In genomic region chr2:76326161-76326560, GRCm38 (mm10) we compare ENCODE assay signal across 24 mouse cellular contexts. TPM values are rescaled to one million over a fixed set of nuclear protein-coding genes. Genes with fewer than 3 reads are reported as not detected.
DNase-seq lines count a peak whose midpoint lies in the region; ATAC-seq lines count a peak whose summit lies in the region.
"Had no signal": no experiment of that assay in that cellular context is flagged by ENCODE, and none has a peak within 500 bp of the region (broad histone marks: within the 10 kb centered on the region; RNA-seq: fewer than 3 reads in every experiment).

No protein-coding gene starts in this region.

- H3K36me3 ChIP-seq in midbrain, embryonic 11.5 days (ENCODE audit: control insufficient read depth, insufficient read depth, low read length): no peaks in the 10 kb centered on the region
- no peaks in the 10 kb centered on the region for H3K36me3 ChIP-seq in midbrain, embryonic 10.5 days
- H3K36me3 ChIP-seq: G1E had no signal

- H3K4me3 ChIP-seq in midbrain, embryonic 11.5 days (ENCODE audit: low read depth, low read length): no peak overlapping the region
- no peak overlapping the region for H3K4me3 ChIP-seq in midbrain, embryonic 10.5 days

- DNase-seq in heart, adult 11 months: peak; percentile 60
- no peak for DNase-seq in heart, postnatal 25 days (ENCODE audit: low spot score)
- peak; percentile 64 for DNase-seq in midbrain, embryonic 11.5 days (ENCODE audit: low spot score, missing footprints)
- DNase-seq in midbrain, embryonic 10.5 days (ENCODE audit: low spot score): no peak
- DNase-seq: adrenal gland, adult 2 months; adrenal gland, adult 8-10 months; adrenal gland, postnatal 10 days; adrenal gland, postnatal 14 days; adrenal gland, postnatal 25 days; adrenal gland, postnatal 36 days; B cell, adult 2 months; cerebellum, adult 11 months; cerebellum, adult 11-12 months; cerebellum, adult 18-20 months had no signal

- ATAC-seq in midbrain, embryonic 11.5 days (ENCODE audit: low FRiP score): no peak
- ATAC-seq: activated CD4-positive, CD25-positive, alpha-beta regulatory T cell, adult 4 months; CD4-positive, CD25-positive, alpha-beta regulatory T cell, adult 4 months; Patski had no signal

- no peaks in the 10 kb centered on the region for H3K9me3 ChIP-seq in midbrain, embryonic 11.5 days (ENCODE audit: control insufficient read depth, low read length)
- no peaks in the 10 kb centered on the region for H3K9me3 ChIP-seq in midbrain, embryonic 10.5 days (replicated peaks)
- H3K9me3 ChIP-seq: G1E had no signal

- 90% methylated on average over 3 of the region's 3 CpGs for whole genome bisulfite sequencing in midbrain, embryonic 11.5 days
- 91% methylated on average over 3 of the region's 3 CpGs for WGBS in midbrain, embryonic 10.5 days

- no peak overlapping the region for H3K9ac ChIP-seq in midbrain, embryonic 11.5 days (ENCODE audit: low read length)

- H3K4me2 ChIP-seq in midbrain, embryonic 11.5 days: no peak overlapping the region

- peaks cover 5% of the 10 kb centered on the region; the same call in 1 of the 2 replicates for H3K4me1 ChIP-seq in midbrain, embryonic 11.5 days (ENCODE audit: control insufficient read depth, insufficient read depth, low read length)
- peaks cover 11% of the 10 kb centered on the region for H3K4me1 ChIP-seq in midbrain, embryonic 10.5 days

- H3K27me3 ChIP-seq in midbrain, embryonic 11.5 days (ENCODE audit: control insufficient read depth, insufficient read depth, low read length): no peaks in the 10 kb centered on the region
- no peaks in the 10 kb centered on the region for H3K27me3 ChIP-seq in midbrain, embryonic 10.5 days (ENCODE audit: low read depth, poor library complexity, severe bottlenecking)
- H3K27me3 ChIP-seq: CH12.LX had no signal

- H3K27ac ChIP-seq in midbrain, embryonic 11.5 days (ENCODE audit: low read depth, low read length): no peak overlapping the region
- no peak overlapping the region for H3K27ac ChIP-seq in midbrain, embryonic 10.5 days (replicated peaks)

- intact Hi-C loops in heart, postnatal 25 days (cut with DNase I): no loop called here

RNA-seq across cellular contexts. Expression of gene Pde11a, which starts 12.4 kb away (rescaled TPM):
- under 1 TPM; 0.22 to 0.31 TPM for total RNA-seq in heart, postnatal 25 days (2021)
- 0.12 TPM in 1 of 2 replicates, not detected in the other for polyA plus RNA-seq in midbrain, embryonic 11.5 days (2014; fragmentation: Nextera tagmentation; extraction: Ambion mirVana)
- 0.14 and 0.51 TPM in 2 replicates for polyA plus RNA-seq in midbrain, embryonic 10.5 days (2016; fragmentation: Nextera tagmentation; extraction: Ambion mirVana)
- total RNA-seq: MEL had no signal
- polyA plus RNA-seq: adrenal gland, adult 2 months; C2C12 had no signal

RNA-seq across cellular contexts. Expression of gene Cyct, which starts 34.1 kb away (rescaled TPM):
- not detected for total RNA-seq in heart, postnatal 25 days (2021)
- polyA plus RNA-seq in midbrain, embryonic 11.5 days (2014; fragmentation: Nextera tagmentation; extraction: Ambion mirVana): not detected in 2 replicates
- polyA plus RNA-seq in midbrain, embryonic 10.5 days (2016; fragmentation: Nextera tagmentation; extraction: Ambion mirVana): not detected in 2 replicates
- total RNA-seq: adrenal gland, adult 18-20 months; adrenal gland, adult 2 months; adrenal gland, adult 8-10 months; adrenal gland, postnatal 10 days; adrenal gland, postnatal 14 days; adrenal gland, postnatal 25 days; adrenal gland, postnatal 36 days; adrenal gland, postnatal 4 days; CH12.LX; G1E; MEL had no signal
- polyA plus RNA-seq: activated CD4-positive, CD25-positive, alpha-beta regulatory T cell, adult 4 months; adrenal gland, adult 2 months; brain, embryonic 14.5 days; C2C12; CD4-positive, CD25-positive, alpha-beta regulatory T cell, adult 4 months; G1E; Patski had no signal

RNA-seq across cellular contexts. Expression of gene Rbm45, which starts 43.6 kb away (rescaled TPM):
- total RNA-seq in heart, postnatal 25 days (2021): 10 to 100 TPM; 19.2 to 22.0 TPM
- polyA plus RNA-seq in midbrain, embryonic 11.5 days (2014; fragmentation: Nextera tagmentation; extraction: Ambion mirVana): 17.3 and 17.5 TPM in 2 replicates
- polyA plus RNA-seq in midbrain, embryonic 10.5 days (2016; fragmentation: Nextera tagmentation; extraction: Ambion mirVana): 19.7 and 20.2 TPM in 2 replicates

Comparison
In these comparisons a context has a peak if more than half of its experiments do, and no peak if none do; other contexts are left out.
1. DNase-seq: peak in heart, adult 11 months (single experiment) and midbrain, embryonic 11.5 days (single experiment); none in heart, postnatal 25 days (single experiment) and midbrain, embryonic 10.5 days (single experiment).